Mouse (Mus musculus): ENCODE measurements around the gene Atxn7. TPM values are rescaled to one million over a fixed set of nuclear protein-coding genes. Genes with fewer than 3 reads are reported as not detected.
A peak's percentile ranks its signal among the peaks of the same experiment; 100 is the strongest.

Atxn7 gene
- polyA plus RNA-seq, 1 experiment from 2014 or later: 0.94 TPM

GRCm38 (mm10) chr14:13960079-13960478, 1.2 kb upstream of the Atxn7 start:
- Histone ChIP-seq H3K27ac (replicated peaks) (peak overlapping the region; percentile 82), H3K27me3 (no peaks in the 10 kb centered on the region)
- ATAC-seq (ENCODE audit: insufficient read depth): peak; percentile 52

GRCm38 (mm10) chr14:13960482-13961325, 536 bp upstream of the Atxn7 start:
- WGBS (ENCODE audit: insufficient replicate concordance): under 1% methylated on average over 62 of the region's 75 CpGs
- H3K9ac ChIP-seq: peak overlapping the region; percentile 94
- peak; percentile 74 for ATAC-seq (ENCODE audit: insufficient read depth)
- no peaks in the 10 kb centered on the region for H3K27me3 ChIP-seq
- H3K4me1 ChIP-seq (replicated peaks): peaks cover 40% of the 10 kb centered on the region
- H3K4me3 ChIP-seq (replicated peaks): peak overlapping the region; percentile 90
- H3K9me3 ChIP-seq (replicated peaks): no peaks in the 10 kb centered on the region; the same call in 1 of the 2 replicates
- peaks cover 6% of the 10 kb centered on the region for H3K36me3 ChIP-seq (replicated peaks)
- H3K4me2 ChIP-seq: peak overlapping the region; percentile 82
- H3K27ac ChIP-seq (replicated peaks): peak overlapping the region; percentile 82

More at GRCm38 (mm10) chr14:13960079-13960478, 1.2 kb upstream of the Atxn7 start:
- H3K4me1 ChIP-seq (replicated peaks): peaks cover 40% of the 10 kb centered on the region
- peak overlapping the region; percentile 82 for H3K4me2 ChIP-seq
- 1% methylated on average over 9 of the region's 9 CpGs for WGBS (ENCODE audit: insufficient replicate concordance)
- peak overlapping the region; percentile 94 for H3K9ac ChIP-seq
- no peaks in the 10 kb centered on the region; the same call in 1 of the 2 replicates for H3K9me3 ChIP-seq (replicated peaks)
- H3K4me3 ChIP-seq (replicated peaks): peak overlapping the region; percentile 90
- H3K36me3 ChIP-seq (replicated peaks): peaks cover 12% of the 10 kb centered on the region

DNA sequence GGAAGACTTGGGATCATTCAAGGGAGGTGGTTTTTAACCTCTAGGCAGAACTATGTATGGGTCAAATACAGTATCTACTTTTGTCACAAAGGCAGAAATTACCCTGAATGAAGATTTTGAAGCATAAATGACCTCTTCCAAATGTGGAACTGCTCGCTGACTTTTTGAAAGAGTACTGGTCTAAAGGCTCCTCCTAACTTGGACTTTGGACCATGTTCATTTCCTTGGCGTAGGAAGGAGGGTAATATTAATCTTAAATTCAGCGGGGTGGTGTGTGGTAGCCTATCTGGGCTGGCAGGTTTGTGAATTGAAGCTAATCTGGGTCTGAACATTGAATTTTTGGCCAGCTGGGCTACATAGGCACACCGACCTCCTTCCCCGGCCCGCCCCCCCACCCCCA, 1.2 kb downstream of the Atxn7 start:
- no peaks in the 10 kb centered on the region for H3K9me3 ChIP-seq (replicated peaks)
- 0 out of 2 replicates have a peak overlapping the region, but pooled peaks have one; percentile 13 for H3K4me2 ChIP-seq
- H3K27me3 ChIP-seq: no peaks in the 10 kb centered on the region
- no peak overlapping the region for H3K9ac ChIP-seq
- H3K27ac ChIP-seq (replicated peaks): no peak overlapping the region
- H3K36me3 ChIP-seq (replicated peaks): no peaks in the 10 kb centered on the region
- ATAC-seq (ENCODE audit: insufficient read depth): no peak
- H3K4me1 ChIP-seq (replicated peaks): peaks cover 40% of the 10 kb centered on the region
- 54% methylated on average over 6 of the region's 6 CpGs for WGBS (ENCODE audit: insufficient replicate concordance)
- H3K4me3 ChIP-seq (replicated peaks): no peak overlapping the region

DNA sequence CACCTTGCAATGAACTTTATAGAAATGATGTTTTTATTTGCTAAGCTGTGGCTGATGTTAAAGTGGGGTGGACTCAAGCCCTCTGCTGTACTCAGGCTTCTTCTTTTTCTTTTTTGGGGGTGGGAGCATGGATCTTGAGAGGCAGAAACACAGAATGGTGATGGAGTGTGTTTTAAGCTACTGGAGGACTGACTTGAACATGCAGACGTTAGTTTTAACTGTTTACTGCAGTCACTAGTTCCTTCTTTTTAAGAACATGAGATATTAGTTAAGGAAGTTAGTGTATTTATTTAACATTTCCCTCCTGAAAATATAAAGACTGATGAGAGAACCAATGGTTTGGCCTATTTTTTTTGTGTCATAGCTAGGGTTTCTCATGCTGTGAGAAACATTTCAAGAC, 2.3 kb downstream of the Atxn7 start:
- Histone ChIP-seq H3K4me2 (no peak overlapping the region), H3K27ac (replicated peaks) (no peak overlapping the region), H3K9ac (no peak overlapping the region), H3K4me1 (replicated peaks) (peaks cover 32% of the 10 kb centered on the region), H3K4me3 (replicated peaks) (no peak overlapping the region), H3K27me3 (no peaks in the 10 kb centered on the region), H3K36me3 (replicated peaks) (no peaks in the 10 kb centered on the region), H3K9me3 (replicated peaks) (no peaks in the 10 kb centered on the region)
- 44% methylated on average over 1 of the region's 1 CpGs for WGBS (ENCODE audit: insufficient replicate concordance)
- no peak for ATAC-seq (ENCODE audit: insufficient read depth)

- no peak overlapping the region for H3K9ac ChIP-seq
- H3K36me3 ChIP-seq (replicated peaks): no peaks in the 10 kb centered on the region
- H3K4me1 ChIP-seq (replicated peaks): peaks cover 11% of the 10 kb centered on the region; the same call in 1 of the 2 replicates
- no peaks in the 10 kb centered on the region for H3K27me3 ChIP-seq
- H3K27ac ChIP-seq (replicated peaks): no peak overlapping the region
- no peak overlapping the region for H3K4me3 ChIP-seq (replicated peaks)
- ATAC-seq (ENCODE audit: insufficient read depth): no peak
- H3K4me2 ChIP-seq: no peak overlapping the region
- 28% methylated on average over 1 of the region's 1 CpGs for WGBS (ENCODE audit: insufficient replicate concordance)
- H3K9me3 ChIP-seq (replicated peaks): no peaks in the 10 kb centered on the region
Observed at GRCm38 (mm10) chr14:13967607-13968006, 6.4 kb downstream of the Atxn7 start.

GRCm38 (mm10) chr14:13968476-13968875, 7.2 kb downstream of the Atxn7 start:
- 73% methylated on average over 5 of the region's 5 CpGs for WGBS (ENCODE audit: insufficient replicate concordance)
- no peak for ATAC-seq (ENCODE audit: insufficient read depth)
- H3K4me1 ChIP-seq (replicated peaks): peaks cover 10% of the 10 kb centered on the region; the same call in 1 of the 2 replicates

DNA sequence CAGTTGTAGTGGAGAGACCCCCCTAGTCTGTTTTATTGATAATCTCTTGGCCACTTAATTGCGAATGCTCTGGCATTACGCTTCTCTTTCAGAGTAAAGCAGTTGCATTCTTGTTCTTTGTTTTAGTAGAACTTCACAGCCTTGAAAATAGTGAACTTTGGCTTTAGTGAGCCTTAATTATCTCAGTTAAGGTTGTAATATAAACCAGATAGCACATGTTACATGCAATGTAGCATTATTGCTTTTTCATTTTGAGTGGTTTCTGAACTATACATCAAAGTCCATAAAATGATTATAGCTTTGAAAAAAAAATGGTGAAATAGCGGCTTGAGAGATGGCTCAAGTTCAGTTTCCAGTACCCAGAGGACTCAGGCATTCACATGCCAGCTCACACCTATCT, 9.3 kb downstream of the Atxn7 start:
- no peak overlapping the region for H3K27ac ChIP-seq (replicated peaks)
- no peak for ATAC-seq (ENCODE audit: insufficient read depth)

More at GRCm38 (mm10) chr14:13968476-13968875, 7.2 kb downstream of the Atxn7 start:
- no peak overlapping the region for H3K27ac ChIP-seq (replicated peaks)
- no peaks in the 10 kb centered on the region for H3K27me3 ChIP-seq
- H3K9me3 ChIP-seq (replicated peaks): no peaks in the 10 kb centered on the region
- no peak overlapping the region for H3K4me3 ChIP-seq (replicated peaks)
- H3K36me3 ChIP-seq (replicated peaks): no peaks in the 10 kb centered on the region
- no peak overlapping the region for H3K4me2 ChIP-seq
- H3K9ac ChIP-seq: no peak overlapping the region

GRCm38 (mm10) chr14:13971644-13972234, 10.5 kb downstream of the Atxn7 start:
- H3K4me3 ChIP-seq (replicated peaks): no peak overlapping the region
- H3K27me3 ChIP-seq: no peaks in the 10 kb centered on the region
- H3K36me3 ChIP-seq (replicated peaks): no peaks in the 10 kb centered on the region
- H3K9ac ChIP-seq: no peak overlapping the region
- 34% methylated on average over 6 of the region's 6 CpGs for whole genome bisulfite sequencing (ENCODE audit: insufficient replicate concordance)
- H3K4me1 ChIP-seq (replicated peaks): peaks cover 10% of the 10 kb centered on the region; the same call in 1 of the 2 replicates
- no peak overlapping the region for H3K27ac ChIP-seq (replicated peaks)
- H3K9me3 ChIP-seq (replicated peaks): no peaks in the 10 kb centered on the region
- H3K4me2 ChIP-seq: no peak overlapping the region
- no peak for ATAC-seq (ENCODE audit: insufficient read depth)

More for the DNA sequence above, 9.3 kb downstream of the Atxn7 start:
- Histone ChIP-seq H3K9me3 (replicated peaks) (no peaks in the 10 kb centered on the region), H3K4me2 (no peak overlapping the region), H3K27me3 (no peaks in the 10 kb centered on the region), H3K9ac (no peak overlapping the region), H3K4me1 (replicated peaks) (peaks cover 10% of the 10 kb centered on the region; the same call in 1 of the 2 replicates), H3K36me3 (replicated peaks) (no peaks in the 10 kb centered on the region), H3K4me3 (replicated peaks) (no peak overlapping the region)
- 73% methylated on average over 3 of the region's 3 CpGs for WGBS (ENCODE audit: insufficient replicate concordance)

DNA sequence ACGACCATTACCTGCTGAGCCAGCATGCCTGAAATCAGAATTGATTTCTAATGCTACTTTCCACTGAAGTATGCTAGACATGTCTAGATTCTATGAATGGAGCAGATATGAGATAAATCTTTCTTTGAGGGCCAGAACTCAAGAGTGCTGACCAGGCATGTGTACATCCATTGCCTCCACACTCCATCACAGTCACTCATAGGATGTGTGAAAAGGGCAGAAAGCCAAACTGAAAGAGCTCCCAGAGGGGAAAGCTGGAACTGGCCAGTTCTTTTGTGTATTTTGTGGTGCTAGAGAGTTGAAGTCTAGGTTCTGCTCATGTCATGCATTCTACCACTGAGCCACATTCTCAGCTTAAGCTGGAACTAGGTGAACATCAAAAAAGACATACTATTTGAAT, 16.3 kb downstream of the Atxn7 start:
- Histone ChIP-seq H3K9ac (no peak overlapping the region), H3K4me1 (replicated peaks) (no peaks in the 10 kb centered on the region), H3K27me3 (no peaks in the 10 kb centered on the region), H3K4me2 (no peak overlapping the region), H3K9me3 (replicated peaks) (no peaks in the 10 kb centered on the region), H3K36me3 (replicated peaks) (no peaks in the 10 kb centered on the region), H3K27ac (replicated peaks) (no peak overlapping the region), H3K4me3 (replicated peaks) (no peak overlapping the region)
- WGBS (ENCODE audit: insufficient replicate concordance): 26% methylated on average over 1 of the region's 1 CpGs
- ATAC-seq (ENCODE audit: insufficient read depth): no peak

- H3K27me3 ChIP-seq: no peaks in the 10 kb centered on the region
- no peak overlapping the region for H3K27ac ChIP-seq (replicated peaks)
- 7% methylated on average over 2 of the region's 2 CpGs for WGBS (ENCODE audit: insufficient replicate concordance)
- H3K4me3 ChIP-seq (replicated peaks): no peak overlapping the region
- H3K9me3 ChIP-seq (replicated peaks): no peaks in the 10 kb centered on the region
- no peaks in the 10 kb centered on the region for H3K36me3 ChIP-seq (replicated peaks)
- peak overlapping the region; percentile 15; the same call in 1 of the 2 replicates for H3K4me2 ChIP-seq
- no peak overlapping the region for H3K9ac ChIP-seq
- no peak for ATAC-seq (ENCODE audit: insufficient read depth)
- no peaks in the 10 kb centered on the region for H3K4me1 ChIP-seq (replicated peaks)
Observed at GRCm38 (mm10) chr14:13981286-13981685, 20.0 kb downstream of the Atxn7 start.

DNA sequence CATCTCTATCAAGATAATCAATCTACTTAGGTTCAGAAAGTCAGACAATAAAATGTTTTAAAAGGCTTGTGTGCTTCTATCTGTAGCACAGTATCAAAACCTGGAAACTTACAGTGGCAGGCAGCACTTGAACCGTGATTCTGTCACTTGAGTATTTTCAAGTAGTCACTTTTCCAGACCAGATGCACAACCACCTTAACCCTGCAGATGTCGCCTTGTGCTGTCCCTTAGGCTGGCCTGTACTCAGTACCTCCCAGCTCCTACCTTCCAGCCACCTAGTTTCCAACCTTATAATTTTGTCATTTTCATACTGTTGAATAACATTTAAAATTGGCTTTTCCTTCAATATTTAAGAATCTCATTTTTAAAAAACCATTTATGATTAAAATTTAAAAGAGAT, 20.9 kb downstream of the Atxn7 start:
- no peak overlapping the region for H3K4me2 ChIP-seq
- H3K27me3 ChIP-seq: no peaks in the 10 kb centered on the region
- no peaks in the 10 kb centered on the region for H3K36me3 ChIP-seq (replicated peaks)
- no peak for ATAC-seq (ENCODE audit: insufficient read depth)
- no peaks in the 10 kb centered on the region for H3K4me1 ChIP-seq (replicated peaks)
- no peak overlapping the region for H3K9ac ChIP-seq
- H3K9me3 ChIP-seq (replicated peaks): no peaks in the 10 kb centered on the region
- WGBS (ENCODE audit: insufficient replicate concordance): 60% methylated on average over 2 of the region's 2 CpGs
- no peak overlapping the region for H3K4me3 ChIP-seq (replicated peaks)
- H3K27ac ChIP-seq (replicated peaks): no peak overlapping the region

Measured in liver, embryonic 15.5 days (tissue).